Mouse (Mus musculus): ENCODE measurements around the gene Six1.
A peak's percentile ranks its signal among the peaks of the same experiment; 100 is the strongest.

Gene Six1

DNA sequence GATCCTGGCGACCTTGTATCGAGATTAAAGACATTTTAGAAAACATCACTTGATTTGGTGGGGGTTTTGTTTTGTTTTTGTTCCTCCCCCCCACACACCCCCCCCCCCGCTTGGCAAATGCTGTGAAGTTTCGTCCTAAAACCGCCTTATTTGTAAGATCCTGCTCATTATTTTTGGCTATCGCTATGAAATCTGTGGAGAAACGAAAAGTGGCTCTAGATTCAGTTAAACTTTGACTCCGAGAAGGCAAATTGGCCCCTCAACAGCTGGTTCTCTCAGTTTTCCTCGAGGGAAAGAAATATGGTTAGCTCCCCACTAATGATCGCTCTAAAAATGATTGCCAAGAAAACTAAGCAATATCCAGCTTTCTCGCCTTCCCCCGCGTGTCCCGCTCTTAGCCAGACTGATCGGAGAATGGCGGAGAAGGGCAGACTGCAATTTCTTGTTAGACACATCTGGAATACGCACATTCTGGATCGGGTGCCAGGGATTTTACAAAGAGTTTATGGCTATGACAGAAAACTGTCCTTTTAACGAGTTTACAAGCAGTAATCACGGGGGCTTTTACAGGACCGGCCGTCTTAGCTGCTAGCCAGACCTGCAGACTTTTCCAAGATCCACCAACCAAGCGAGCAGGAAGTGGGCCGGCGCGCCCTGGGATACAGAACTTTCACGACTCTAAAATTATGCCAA, 13.0 kb downstream of the Six1 start:
- Histone ChIP-seq H3K4me3 (replicated peaks; ENCODE audit: low read length) (peak overlapping the region; percentile 66; the same call in 1 of the 2 replicates), H3K9me3 (ENCODE audit: low read length) (no peaks in the 10 kb centered on the region), H3K4me1 (replicated peaks; ENCODE audit: low read depth, low read length) (peaks cover 53% of the 10 kb centered on the region), H3K27me3 (ENCODE audit: insufficient read depth, low read length) (peaks cover 84% of the 10 kb centered on the region), H3K36me3 (ENCODE audit: insufficient read depth, low read length) (peaks cover 12% of the 10 kb centered on the region)
- TF ChIP-seq NANOG (IDR thresholded peaks at IDR 0.05; ENCODE audit: borderline replicate concordance, low read length) (no peak), CTCF (conservative IDR thresholded peaks at IDR 0.05; ENCODE audit: low read length) (no peak), POU5F1 (IDR thresholded peaks at IDR 0.05; ENCODE audit: borderline replicate concordance, low read length) (no peak)

DNA sequence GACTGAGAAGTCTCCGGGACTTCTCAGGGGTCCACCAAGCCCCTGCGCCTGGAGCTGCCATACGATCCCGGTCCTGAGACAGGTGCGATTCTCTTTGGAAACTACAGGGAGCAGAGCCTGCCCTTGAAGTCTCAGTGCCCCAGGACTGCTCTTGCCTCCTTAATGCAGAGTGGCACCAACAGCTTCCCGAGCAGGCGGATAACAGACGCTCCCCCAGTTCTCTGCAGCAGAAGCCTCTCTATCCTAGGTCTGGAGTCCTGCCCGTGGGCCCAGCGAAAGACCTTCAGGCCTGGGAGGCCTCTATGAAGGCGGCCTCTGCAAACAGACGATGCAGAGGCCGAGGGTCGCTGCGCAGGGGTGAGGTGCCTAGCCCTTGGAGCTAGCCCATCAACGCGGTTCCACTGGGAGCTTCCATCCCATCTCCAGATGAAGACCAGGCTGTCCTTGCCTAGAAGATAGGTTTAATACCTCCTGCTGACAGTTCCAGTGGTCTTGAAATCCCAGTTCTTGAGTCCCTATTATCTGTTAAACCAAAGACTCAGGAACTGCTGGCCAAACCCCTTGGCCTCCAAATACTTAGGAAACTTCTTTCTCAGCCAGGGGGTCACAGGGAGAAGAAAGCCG, 13.6 kb downstream of the Six1 start:
- no peak for TF ChIP-seq CTCF (conservative IDR thresholded peaks at IDR 0.05; ENCODE audit: low read length)
- no peak for TF ChIP-seq NANOG (IDR thresholded peaks at IDR 0.05; ENCODE audit: borderline replicate concordance, low read length)
- TF ChIP-seq POU5F1 (IDR thresholded peaks at IDR 0.05; ENCODE audit: borderline replicate concordance, low read length), result no peak
- H3K4me1 ChIP-seq (replicated peaks; ENCODE audit: low read depth, low read length), result peaks cover 54% of the 10 kb centered on the region
- peak overlapping the region; percentile 66 for H3K4me3 ChIP-seq (replicated peaks; ENCODE audit: low read length)
- peaks cover 83% of the 10 kb centered on the region for H3K27me3 ChIP-seq (ENCODE audit: insufficient read depth, low read length)
- H3K9me3 ChIP-seq (ENCODE audit: low read length), result no peaks in the 10 kb centered on the region
- H3K36me3 ChIP-seq (ENCODE audit: insufficient read depth, low read length), result peaks cover 12% of the 10 kb centered on the region

DNA sequence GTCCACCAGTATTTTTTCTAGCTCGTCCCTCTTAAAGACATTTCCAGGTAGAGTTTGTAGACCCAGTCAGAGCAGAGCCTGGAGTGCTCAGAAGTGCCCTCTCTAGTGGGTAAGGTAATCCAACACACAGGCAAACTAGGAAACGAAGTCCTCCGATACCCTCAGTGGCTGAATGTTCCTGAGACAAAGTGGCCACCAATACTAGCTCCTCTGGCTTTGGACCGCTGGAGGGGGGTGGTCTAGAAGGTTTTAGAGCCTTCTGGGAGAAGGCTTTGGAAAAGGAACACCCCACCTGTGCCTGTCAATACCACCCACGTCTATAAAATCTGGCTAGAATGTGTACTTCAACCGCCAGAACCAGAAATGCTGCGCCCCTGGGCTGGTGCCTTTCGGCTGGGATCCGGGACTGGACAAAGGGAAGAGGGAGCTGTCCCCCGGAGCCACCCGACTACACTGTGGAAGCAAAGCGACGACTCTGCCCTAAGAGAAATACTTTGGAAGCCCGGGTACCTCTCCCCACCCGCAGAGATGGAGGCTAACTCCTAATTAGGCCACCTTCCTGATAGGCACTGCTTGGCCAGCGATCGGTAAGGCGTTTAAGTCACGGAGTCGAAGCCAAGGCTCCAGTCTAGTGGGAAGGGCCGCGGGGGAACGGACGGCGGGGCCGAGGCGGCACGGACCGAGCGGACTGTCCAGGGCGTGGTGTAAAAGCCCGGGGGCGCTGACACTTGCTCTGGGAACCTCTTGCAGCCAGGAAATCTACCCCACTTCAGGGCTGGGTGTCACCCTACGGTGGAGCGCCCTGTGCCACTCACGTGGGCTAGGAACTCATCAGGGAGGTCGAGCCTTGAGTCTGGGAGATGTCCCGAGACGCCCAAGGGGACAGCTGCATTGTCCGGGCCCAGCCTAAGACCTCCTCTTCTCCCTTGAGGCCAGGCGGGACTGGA, 14.4 kb downstream of the Six1 start:
- TF ChIP-seq CTCF (conservative IDR thresholded peaks at IDR 0.05; ENCODE audit: low read length) (no peak), POU5F1 (IDR thresholded peaks at IDR 0.05; ENCODE audit: borderline replicate concordance, low read length) (no peak), NANOG (IDR thresholded peaks at IDR 0.05; ENCODE audit: borderline replicate concordance, low read length) (no peak)
- Histone ChIP-seq H3K4me3 (replicated peaks; ENCODE audit: low read length) (peak overlapping the region; percentile 66), H3K36me3 (ENCODE audit: insufficient read depth, low read length) (peaks cover 12% of the 10 kb centered on the region), H3K27me3 (ENCODE audit: insufficient read depth, low read length) (peaks cover 83% of the 10 kb centered on the region), H3K4me1 (replicated peaks; ENCODE audit: low read depth, low read length) (peaks cover 58% of the 10 kb centered on the region), H3K9me3 (ENCODE audit: low read length) (no peaks in the 10 kb centered on the region)

GRCm38 (mm10) chr12:73038441-73038991, 15.2 kb downstream of the Six1 start:
- Histone ChIP-seq H3K4me3 (replicated peaks; ENCODE audit: low read length) (no peak overlapping the region), H3K36me3 (ENCODE audit: insufficient read depth, low read length) (peaks cover 10% of the 10 kb centered on the region), H3K27me3 (ENCODE audit: insufficient read depth, low read length) (peaks cover 81% of the 10 kb centered on the region), H3K9me3 (ENCODE audit: low read length) (no peaks in the 10 kb centered on the region), H3K4me1 (replicated peaks; ENCODE audit: low read depth, low read length) (peaks cover 52% of the 10 kb centered on the region)
- TF ChIP-seq NANOG (IDR thresholded peaks at IDR 0.05; ENCODE audit: borderline replicate concordance, low read length) (no peak), CTCF (conservative IDR thresholded peaks at IDR 0.05; ENCODE audit: low read length) (no peak), POU5F1 (IDR thresholded peaks at IDR 0.05; ENCODE audit: borderline replicate concordance, low read length) (no peak)

- TF ChIP-seq POU5F1 (IDR thresholded peaks at IDR 0.05; ENCODE audit: borderline replicate concordance, low read length) (no peak), NANOG (IDR thresholded peaks at IDR 0.05; ENCODE audit: borderline replicate concordance, low read length) (no peak), CTCF (conservative IDR thresholded peaks at IDR 0.05; ENCODE audit: low read length) (no peak)
- Histone ChIP-seq H3K4me3 (replicated peaks; ENCODE audit: low read length) (no peak overlapping the region), H3K36me3 (ENCODE audit: insufficient read depth, low read length) (peaks cover 3% of the 10 kb centered on the region; the same call in 1 of the 2 replicates), H3K4me1 (replicated peaks; ENCODE audit: low read depth, low read length) (peaks cover 49% of the 10 kb centered on the region), H3K27me3 (ENCODE audit: insufficient read depth, low read length) (peaks cover 73% of the 10 kb centered on the region), H3K9me3 (ENCODE audit: low read length) (no peaks in the 10 kb centered on the region)
These were observed 16.1 kb downstream of the Six1 start for GRCm38 (mm10) chr12:73037385-73038160.

- Histone ChIP-seq H3K36me3 (ENCODE audit: insufficient read depth, low read length) (no peaks in the 10 kb centered on the region), H3K4me1 (replicated peaks; ENCODE audit: low read depth, low read length) (peaks cover 36% of the 10 kb centered on the region), H3K4me3 (replicated peaks; ENCODE audit: low read length) (peak overlapping the region; percentile 60), H3K27me3 (ENCODE audit: insufficient read depth, low read length) (peaks cover 56% of the 10 kb centered on the region), H3K9me3 (ENCODE audit: low read length) (no peaks in the 10 kb centered on the region)
- TF ChIP-seq POU5F1 (IDR thresholded peaks at IDR 0.05; ENCODE audit: borderline replicate concordance, low read length), result no peak
- no peak for TF ChIP-seq NANOG (IDR thresholded peaks at IDR 0.05; ENCODE audit: borderline replicate concordance, low read length)
- no peak for TF ChIP-seq CTCF (conservative IDR thresholded peaks at IDR 0.05; ENCODE audit: low read length)
These were observed 18.5 kb downstream of the Six1 start for GRCm38 (mm10) chr12:73034901-73035895.

All from E14TG2a.4 (cell line).